Mouse (Mus musculus) CD4-positive naive resting alpha-beta T cell, adult 76 days (primary cell): ENCODE results near the gene Hpca. TPM values are rescaled to one million over a fixed set of nuclear protein-coding genes. Genes with fewer than 3 reads are reported as not detected.

Experiments used
- total RNA-seq: library from RNA; stranded (reverse); gene quantifications from one replicate; pipeline ENCODE4 v1.2.4, GENCODE M21; 2023

Hpca gene
- not detected for total RNA-seq

DNA sequence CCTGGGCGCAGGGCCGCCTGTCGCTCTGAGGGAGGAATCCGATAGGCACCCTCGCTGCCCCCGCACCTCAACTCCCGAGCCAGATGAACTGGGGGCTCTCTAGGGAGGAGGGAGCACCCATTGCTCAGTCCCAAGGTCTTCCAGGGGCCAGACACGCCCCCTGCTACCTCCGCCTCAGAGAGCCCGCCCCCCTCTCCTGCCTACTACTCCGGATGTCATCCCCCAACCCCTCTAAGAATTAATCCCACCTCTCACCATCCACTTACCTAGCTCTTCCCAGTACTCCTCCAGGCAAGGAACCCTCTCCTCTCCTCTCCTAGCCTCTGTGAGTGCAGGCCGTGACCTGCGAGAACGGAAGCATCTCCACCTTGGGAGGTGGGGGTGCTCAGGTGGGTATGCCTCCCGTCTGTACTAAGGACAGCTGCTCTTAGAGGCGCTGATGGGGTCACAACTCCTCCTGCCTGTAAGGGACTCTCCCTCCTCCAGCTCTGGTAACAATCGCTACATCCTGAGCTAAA is at the start of gene Hpca:
Gene Hpca (minus strand): TSS at position 468 of the 518 bp plus-strand sequence.

DNA sequence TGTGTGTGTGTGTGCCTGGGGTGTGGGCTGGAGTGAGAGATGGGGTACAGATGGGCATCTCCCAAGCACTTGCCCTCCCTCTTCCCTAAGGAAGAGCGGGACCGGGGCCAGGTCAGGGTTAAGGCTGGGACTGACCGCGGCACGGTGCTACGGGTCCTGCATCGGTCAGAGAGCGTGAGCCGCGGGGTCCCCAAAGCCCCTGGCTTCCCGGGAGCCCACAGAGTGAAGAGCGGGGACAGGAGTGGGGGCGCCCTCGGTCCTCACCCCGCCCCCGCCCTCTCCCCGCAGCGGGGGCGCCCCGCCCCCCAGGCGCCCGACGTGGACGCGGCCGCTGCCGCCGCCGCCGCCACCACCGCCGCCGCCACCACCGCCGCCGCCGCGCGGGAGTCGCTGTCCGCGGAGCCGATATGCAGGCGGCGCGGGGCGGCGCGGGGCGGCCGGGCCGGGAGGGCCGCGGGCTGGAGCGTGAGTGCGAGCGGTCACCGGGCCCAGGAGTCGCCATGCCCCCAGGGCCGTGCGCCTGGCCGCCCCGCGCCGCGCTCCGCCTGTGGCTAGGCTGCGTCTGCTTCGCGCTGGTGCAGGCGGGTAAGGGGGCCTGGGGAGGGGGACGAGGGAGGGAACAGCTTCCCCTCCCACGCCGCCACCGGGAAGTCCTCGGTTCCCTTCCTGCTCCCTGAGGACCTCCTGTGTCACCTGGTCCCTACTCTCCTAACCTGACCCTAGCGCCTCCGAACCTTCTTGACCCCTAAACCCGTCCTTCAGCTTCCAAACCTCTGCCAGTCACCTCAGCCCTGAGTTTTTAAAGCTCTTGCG is 14.9 kb upstream of the Hpca start, which contains the start of gene Fndc5:
Gene Fndc5 (plus strand): TSS at position 421 of the 813 bp plus-strand sequence.

DNA sequence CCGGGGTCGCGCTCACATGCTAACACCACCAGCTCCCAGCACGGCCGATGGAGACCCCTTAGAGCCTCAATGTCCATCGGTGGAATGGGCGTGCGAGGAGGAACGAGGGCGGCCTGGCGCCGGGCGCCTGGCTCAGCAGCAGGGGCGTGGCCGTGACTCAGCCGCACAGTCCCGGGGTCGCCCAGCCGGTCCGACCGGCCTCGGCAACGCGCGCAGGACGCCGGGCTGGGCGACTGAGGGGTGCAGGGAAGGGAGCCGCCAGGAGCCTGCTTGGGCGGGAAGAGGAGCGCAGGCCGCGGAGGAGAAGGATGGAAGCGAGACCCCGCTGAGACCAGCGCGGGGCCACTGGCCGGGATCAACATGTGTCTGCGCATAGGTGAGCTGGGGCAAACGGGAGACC is 16.5 kb downstream of the Hpca start, which contains the start of gene Tmem54:
Gene Tmem54 (plus strand): TSS at position 193 of the 400 bp plus-strand sequence.

Other genes starting within 250 kb of the Hpca start
- gene Trim62, start 238.5 kb downstream of the Hpca start, total RNA-seq = 5.1 TPM
- gene Azin2, start 159.6 kb downstream of the Hpca start, total RNA-seq = not detected
- 47.4 TPM for gene Ak2, start 130.1 kb downstream of the Hpca start, total RNA-seq
- gene Rnf19b, start 63.8 kb downstream of the Hpca start, total RNA-seq = 69.7 TPM
- gene Tmem54, start 16.5 kb downstream of the Hpca start, total RNA-seq = not detected
- gene Fndc5, start 15.0 kb upstream of the Hpca start, total RNA-seq = not detected
- 34.5 TPM for gene S100pbp, start 67.7 kb upstream of the Hpca start, total RNA-seq
- 92.7 TPM for gene Yars, start 67.7 kb upstream of the Hpca start, total RNA-seq
- 1.0 TPM for gene C77080, start 139.4 kb upstream of the Hpca start, total RNA-seq
- not detected for gene Sync, start 165.6 kb upstream of the Hpca start, total RNA-seq
- 168 TPM for gene Rbbp4, start 213.3 kb upstream of the Hpca start, total RNA-seq
- gene Zbtb8os, start 213.7 kb upstream of the Hpca start, total RNA-seq = 35.2 TPM